Mouse (Mus musculus) G1E (cell line): ENCODE data around the gene Apold1.

ENCODE experiments used
- CTCF ChIP-seq: IDR thresholded peaks from 2 replicates; pipeline ENCODE4 v1.5.1; 2012; ENCODE audit warnings: low read depth, low read length, inconsistent platforms, mixed read lengths
- GATA1 ChIP-seq: IDR thresholded peaks from 2 replicates; pipeline ENCODE4 v1.6.1; 2012; ENCODE audit warnings: borderline replicate concordance, low read length, inconsistent platforms, mixed read lengths
- POLR2AphosphoS5 ChIP-seq: IDR thresholded peaks from 2 replicates; pipeline ENCODE4 v1.6.1; 2012; ENCODE audit warnings: low read depth, low read length, inconsistent platforms; ENCODE audit not compliant: insufficient replicate concordance
- TAL1 ChIP-seq: conservative IDR thresholded peaks from 2 replicates; pipeline ENCODE4 v1.6.1; 2012; ENCODE audit warnings: low read depth, low read length, inconsistent platforms, mixed read lengths

DNA sequence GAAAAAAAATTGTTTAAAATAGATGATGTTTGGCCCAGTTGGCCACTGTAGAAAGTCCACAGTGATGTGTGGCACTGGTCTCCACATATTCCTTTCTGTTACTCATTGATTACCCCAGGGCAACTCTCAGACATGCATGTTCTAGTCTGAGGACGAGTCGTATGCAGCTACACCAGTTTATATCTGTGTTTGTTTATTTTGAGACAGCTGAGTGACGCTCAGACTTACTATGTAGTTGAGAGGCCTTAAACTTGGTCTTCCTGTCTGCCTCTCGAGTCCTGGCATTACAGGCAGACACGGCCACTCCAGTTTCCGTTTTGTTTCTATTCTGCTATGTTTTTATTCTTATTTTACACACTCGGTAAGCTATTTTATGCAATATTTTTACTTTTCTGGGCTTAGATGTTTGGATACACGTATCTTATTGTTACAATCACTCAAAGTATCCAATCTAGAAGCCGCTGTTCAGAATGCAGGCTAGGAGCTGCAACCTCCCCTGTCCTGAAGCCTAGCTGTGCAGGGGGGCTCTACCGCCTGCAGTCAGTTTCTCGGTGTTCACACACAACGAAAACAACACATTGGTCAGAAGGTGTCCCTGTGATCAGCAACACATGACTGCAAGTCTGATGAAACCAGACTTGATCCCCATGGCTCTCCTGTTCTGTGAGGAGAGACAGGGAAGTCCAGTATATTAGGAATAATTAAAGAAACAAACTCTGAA is 48.9 kb upstream of the Apold1 start:
- no peak for TF ChIP-seq CTCF
- no peak for TF ChIP-seq GATA1
- no peak for TF ChIP-seq TAL1
- no peak for TF ChIP-seq POLR2AphosphoS5
